Mouse (Mus musculus) G1E-ER4 (cell line): ENCODE results near the gene Ly6g6d. TPM values are rescaled to one million over a fixed set of nuclear protein-coding genes. Genes with fewer than 3 reads are reported as not detected.
A peak's percentile ranks its signal among the peaks of the same experiment; 100 is the strongest.

Experiments
- GATA1 ChIP-seq: IDR thresholded peaks from one replicate; pipeline ENCODE4 v1.8.0; 2012; ENCODE audit warnings: low read length, inconsistent platforms
- polyA plus RNA-seq: library from polyadenylated mRNA; stranded (reverse); fragments of >175 nt; gene quantifications from 2 replicates; pipeline ENCODE4 v1.2.3, GENCODE M21; 2012

Gene Ly6g6d
- polyA plus RNA-seq, 1 experiment, result not detected

DNA sequence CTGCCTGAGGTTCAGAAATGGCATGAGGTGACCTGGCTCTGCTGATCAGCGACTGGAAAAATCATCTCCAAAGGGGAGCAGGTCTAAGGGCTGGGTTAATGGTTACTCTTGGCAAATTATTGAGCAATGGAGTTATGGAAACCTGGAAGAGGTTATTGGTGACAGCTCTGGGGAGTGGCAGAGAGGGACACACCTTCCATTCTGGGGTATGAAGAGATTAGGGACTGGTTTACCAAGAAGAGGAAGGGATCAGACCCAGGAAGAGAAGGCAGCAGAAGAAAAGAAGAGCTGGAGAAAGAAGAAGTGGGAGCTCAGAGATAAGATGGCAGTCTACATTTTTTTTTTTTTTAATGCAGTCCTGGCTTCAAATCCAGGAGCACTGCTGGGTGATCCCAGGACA lies 30.2 kb downstream of the Ly6g6d start:
- TF ChIP-seq GATA1, result no peak

GRCm38 (mm10) chr17:35046681-35047455 lies 31.0 kb downstream of the Ly6g6d start, which contains the start of gene Msh5:
Gene Msh5, minus strand, starts transcription at chr17:35046745.
- no peak for TF ChIP-seq GATA1

DNA sequence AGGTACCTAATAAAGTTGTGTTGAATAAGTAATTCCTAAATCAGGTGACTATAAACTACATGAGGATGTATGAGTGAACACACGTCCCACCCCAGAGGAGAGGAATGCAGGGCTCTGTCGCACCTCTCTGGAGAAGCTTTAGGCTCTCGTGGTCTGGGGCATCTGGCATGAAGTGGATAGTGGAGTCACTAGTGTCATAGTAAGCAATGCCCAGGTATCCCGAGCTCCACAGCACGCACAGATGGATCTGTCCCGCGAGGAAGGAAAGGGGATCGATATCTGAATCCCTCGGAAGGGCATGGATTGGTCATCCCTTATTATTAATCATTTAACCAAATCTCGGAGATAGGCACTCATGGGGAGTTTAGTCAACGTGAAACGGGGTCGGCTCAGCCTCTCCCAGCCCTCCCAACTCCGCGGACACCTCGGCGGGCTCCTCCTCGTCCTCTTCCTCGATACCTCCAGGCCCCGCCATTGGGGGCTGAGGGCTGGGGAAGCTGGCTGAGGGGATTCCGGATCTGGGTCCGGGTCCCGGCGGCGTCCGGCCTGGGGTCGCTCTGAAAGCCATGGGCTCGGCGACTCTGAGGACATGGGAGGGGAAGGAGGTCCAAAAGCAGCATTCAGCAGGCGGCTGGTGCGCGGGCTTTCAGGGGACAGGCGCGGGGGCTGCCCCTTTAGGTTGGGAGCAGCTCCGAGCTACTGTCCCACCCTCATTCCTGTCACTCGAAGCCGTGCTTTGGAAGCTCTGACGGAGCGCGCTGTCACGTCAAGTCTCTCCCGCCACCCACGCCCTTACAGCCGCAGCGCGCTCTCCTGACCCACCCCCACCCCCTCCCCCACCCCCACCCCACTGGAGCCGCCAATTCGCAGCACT lies 31.8 kb downstream of the Ly6g6d start:
- no peak for TF ChIP-seq GATA1

DNA sequence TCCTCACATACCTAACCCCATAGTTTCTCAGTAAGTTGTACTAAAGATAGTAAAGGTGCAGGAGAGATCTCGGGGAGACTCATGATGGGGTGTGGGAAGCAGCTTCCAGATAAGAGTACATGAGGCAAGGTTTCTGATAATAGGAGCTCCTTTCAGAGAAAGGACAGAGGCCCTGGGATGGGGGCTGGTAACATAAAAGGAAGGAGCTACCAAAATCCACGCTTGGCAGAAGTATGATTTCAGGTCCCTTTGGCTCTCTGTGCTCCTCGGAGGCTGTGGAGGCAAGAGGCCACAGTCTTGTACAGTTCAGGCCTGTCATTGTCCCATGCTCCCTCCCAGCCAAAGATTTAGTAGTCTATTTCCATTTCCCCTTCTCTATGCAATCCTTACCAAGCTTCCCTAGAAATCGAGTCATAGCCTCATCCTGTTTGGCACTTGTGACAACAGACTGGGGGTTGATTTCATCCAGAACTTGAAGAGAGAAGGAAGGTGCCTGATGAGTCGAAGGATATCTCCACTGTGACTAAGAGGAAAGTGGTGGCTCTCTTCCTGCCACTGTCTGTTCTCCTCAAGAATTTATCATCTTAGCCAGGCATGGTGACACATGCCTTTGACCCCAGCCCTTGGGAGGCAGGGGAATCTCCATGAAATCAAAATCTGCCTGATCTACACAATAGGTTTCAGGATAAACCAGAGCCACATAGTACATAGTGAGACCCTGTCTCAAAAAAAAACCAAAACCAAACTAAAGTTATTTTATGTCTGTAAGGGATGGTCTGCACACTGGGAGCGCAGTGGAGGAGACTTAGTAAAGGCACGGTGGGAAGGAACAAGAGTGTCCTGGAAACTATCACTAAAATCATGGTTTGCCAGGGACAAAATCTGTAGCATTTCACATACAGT lies 32.7 kb downstream of the Ly6g6d start:
- peak; percentile 25 for TF ChIP-seq GATA1

- no peak for TF ChIP-seq GATA1
Measured at GRCm38 (mm10) chr17:35043794-35044193, 34.1 kb downstream of the Ly6g6d start.

DNA sequence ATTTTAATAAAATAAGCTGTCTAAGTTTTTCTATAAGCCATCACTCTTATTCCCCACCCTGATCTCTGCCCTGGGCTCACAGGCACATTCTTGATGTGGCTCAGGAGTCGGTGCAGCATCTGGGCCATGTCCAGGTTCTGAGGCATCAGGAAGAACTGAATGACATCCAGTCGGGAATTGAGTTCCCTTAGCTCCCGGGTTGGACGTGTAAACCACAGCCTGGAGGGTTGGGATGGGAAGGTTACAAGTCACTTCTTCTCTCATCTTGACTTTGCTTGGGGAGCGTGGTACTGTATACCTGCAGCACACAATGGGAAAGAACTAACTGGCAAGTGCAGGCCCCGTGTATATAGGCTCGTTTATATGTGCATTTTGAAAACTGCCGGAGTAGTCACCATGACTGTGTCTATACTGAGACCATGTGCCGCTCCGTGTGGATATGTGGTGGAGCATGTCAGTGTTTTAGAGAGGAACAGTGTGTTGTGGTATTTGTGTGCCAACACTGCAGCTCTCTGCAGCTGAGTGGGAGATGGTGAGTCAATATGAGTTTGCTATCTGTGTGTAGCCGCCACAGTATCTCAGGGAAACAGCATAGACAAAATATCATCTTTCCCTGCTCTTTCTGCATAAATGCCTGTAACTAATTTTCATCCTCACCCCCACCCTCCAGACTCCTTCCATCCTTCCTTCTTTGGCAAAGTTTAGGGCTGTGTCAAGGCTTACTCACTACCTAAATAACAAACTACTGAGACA lies 38.6 kb downstream of the Ly6g6d start:
- TF ChIP-seq GATA1, result no peak

GRCm38 (mm10) chr17:35034896-35035295 lies 43.0 kb downstream of the Ly6g6d start:
- TF ChIP-seq GATA1, result no peak

DNA sequence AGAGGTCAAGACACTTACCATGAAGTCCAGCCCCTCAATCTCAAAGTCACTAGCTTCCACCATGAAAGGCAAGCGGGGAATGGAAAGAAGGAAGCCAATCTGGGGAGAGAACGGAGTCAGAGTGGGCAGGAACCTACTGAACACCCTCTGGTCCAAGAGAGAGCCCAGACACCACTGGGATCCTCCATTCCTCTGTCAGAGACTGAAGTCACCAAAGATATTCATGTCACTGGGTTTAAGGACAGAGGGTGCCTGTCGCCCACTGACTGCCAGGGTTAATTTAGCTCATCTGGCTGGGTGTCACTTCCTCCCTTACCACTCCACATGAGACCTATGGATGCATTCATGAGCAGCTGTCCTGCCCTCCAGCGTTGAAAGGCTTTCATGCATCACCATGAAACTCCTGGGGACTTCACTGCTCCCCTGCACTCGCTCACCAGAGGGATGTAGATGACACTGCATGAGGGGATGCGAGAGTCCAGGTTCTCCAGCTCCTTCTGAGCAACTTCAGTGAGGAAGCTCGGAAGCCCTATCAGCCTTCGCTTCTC lies 45.5 kb downstream of the Ly6g6d start:
- no peak for TF ChIP-seq GATA1

- TF ChIP-seq GATA1, result no peak
Measured at GRCm38 (mm10) chr17:35031880-35032279, 46.0 kb downstream of the Ly6g6d start.

- no peak for TF ChIP-seq GATA1
Measured at GRCm38 (mm10) chr17:35031272-35031671, 46.6 kb downstream of the Ly6g6d start.

DNA sequence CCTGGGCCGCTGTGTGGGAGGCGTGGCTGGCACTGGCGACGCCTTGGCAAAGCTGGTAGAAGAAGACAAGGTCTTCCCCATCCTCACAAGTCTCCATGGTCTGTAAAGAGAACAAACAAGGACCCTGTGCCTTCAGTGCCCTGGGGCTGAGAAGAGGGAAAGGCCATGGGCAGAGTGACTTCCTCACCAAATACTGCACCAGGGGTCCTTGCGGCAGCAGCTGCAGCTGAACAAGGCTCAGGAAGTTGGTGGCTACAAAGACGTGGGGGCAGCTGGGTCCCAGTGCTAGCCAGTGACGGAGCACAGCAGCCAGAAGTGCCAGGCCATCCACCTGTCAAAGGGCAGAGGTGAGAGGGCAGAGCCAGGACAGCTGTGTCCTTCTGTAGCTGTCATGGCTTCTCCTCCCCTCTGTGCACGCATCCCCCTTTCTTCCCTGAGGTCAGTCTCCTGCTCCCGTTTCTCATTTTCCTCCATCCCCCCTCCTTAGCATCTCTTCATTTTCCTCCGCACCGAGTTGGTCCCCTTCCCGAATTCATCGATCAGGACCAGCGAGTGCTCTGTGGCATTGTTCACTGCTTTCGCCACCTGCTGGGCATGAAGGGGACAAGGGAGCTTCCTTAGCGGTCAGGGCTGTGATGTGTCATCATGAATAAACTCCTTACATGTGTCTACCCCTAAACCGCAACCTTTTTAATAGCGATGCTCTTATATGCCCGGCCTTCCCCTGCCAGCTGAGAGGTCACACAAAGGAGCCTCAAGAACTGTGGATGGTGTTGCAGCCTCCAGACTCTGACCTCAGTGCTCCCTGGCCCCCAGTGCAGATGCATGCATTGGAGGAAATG lies 48.0 kb downstream of the Ly6g6d start:
- TF ChIP-seq GATA1, result no peak

GRCm38 (mm10) chr17:35028315-35028714 lies 49.5 kb downstream of the Ly6g6d start:
- no peak for TF ChIP-seq GATA1

GRCm38 (mm10) chr17:35027277-35028068 lies 50.4 kb downstream of the Ly6g6d start, which contains the start of gene Sapcd1:
Gene Sapcd1, minus strand, starts transcription at chr17:35028016.
- no peak for TF ChIP-seq GATA1
